Mouse (Mus musculus) midbrain, embryonic 16.5 days (tissue): ENCODE results near the gene Tex9. TPM values are rescaled to one million over a fixed set of nuclear protein-coding genes. Genes with fewer than 3 reads are reported as not detected.

Experiments used
- ATAC-seq: fragments of 200-750 bp; cut with Nextera tagmentation; 2 replicates; pipeline ENCODE4 v1.8.0; 2017; ENCODE audit warnings: moderate TSS enrichment
- H3K27ac ChIP-seq: fragments of 300-500 bp; sonication (generic); 2 replicates; pipeline ENCODE4 v1.5.1; 2014; ENCODE audit warnings: mild to moderate bottlenecking, low read length, mixed read lengths
- H3K27me3 ChIP-seq: fragments of 300-500 bp; sonication (generic); 2 replicates; pipeline ENCODE4 v1.6.1; 2014; ENCODE audit warnings: low read depth, low read length, mixed read lengths; ENCODE audit not compliant: control insufficient read depth, insufficient read depth
- H3K36me3 ChIP-seq: fragments of 300-500 bp; sonication (generic); 2 replicates; pipeline ENCODE4 v1.6.1; 2014; ENCODE audit warnings: mild to moderate bottlenecking, low read length, moderate library complexity, mixed read lengths; ENCODE audit not compliant: control insufficient read depth, insufficient read depth
- H3K4me1 ChIP-seq: fragments of 300-500 bp; sonication (generic); 2 replicates; pipeline ENCODE4 v1.6.1; 2014; ENCODE audit warnings: mild to moderate bottlenecking, low read length, mixed read lengths; ENCODE audit not compliant: control insufficient read depth, insufficient read depth
- H3K4me2 ChIP-seq: fragments of 300-500 bp; sonication (generic); 2 replicates; pipeline ENCODE4 v1.6.1; 2014; ENCODE audit warnings: mild to moderate bottlenecking, low read length, mixed read lengths
- H3K4me3 ChIP-seq: fragments of 300-500 bp; sonication (generic); 2 replicates; pipeline ENCODE4 v1.5.1; 2014; ENCODE audit warnings: low read depth, mild to moderate bottlenecking, low read length, moderate library complexity, mixed read lengths
- H3K9ac ChIP-seq: fragments of 300-500 bp; sonication (generic); 2 replicates; pipeline ENCODE4 v1.6.1; 2014; ENCODE audit warnings: low read depth, low read length, mixed read lengths
- H3K9me3 ChIP-seq: fragments of 300-500 bp; sonication (generic); replicated peaks from 2 replicates; pipeline ENCODE4 v1.6.1; 2014; ENCODE audit warnings: mild to moderate bottlenecking, low read length, mixed read lengths; ENCODE audit not compliant: control insufficient read depth, poor library complexity, severe bottlenecking
- WGBS: fragments of 180-500 bp; shearing (Covaris S2); extraction: QIAGEN DNeasy Blood & Tissue Kit; methylation state at CpG from one replicate; pipeline ENCODE4 v1.1.7; 2014; 5-methylcytosine and 5-hydroxymethylcytosine counted together
- polyA plus RNA-seq: library from polyadenylated mRNA; unstranded; fragments of >200 nt; fragmentation: Nextera tagmentation; extraction: Ambion mirVana; gene quantifications from 2 replicates; pipeline ENCODE4 v1.2.1, GENCODE M21; 2015

Gene Tex9
- polyA plus RNA-seq, 1 experiment from 2014 or later, result 32.7 TPM

DNA sequence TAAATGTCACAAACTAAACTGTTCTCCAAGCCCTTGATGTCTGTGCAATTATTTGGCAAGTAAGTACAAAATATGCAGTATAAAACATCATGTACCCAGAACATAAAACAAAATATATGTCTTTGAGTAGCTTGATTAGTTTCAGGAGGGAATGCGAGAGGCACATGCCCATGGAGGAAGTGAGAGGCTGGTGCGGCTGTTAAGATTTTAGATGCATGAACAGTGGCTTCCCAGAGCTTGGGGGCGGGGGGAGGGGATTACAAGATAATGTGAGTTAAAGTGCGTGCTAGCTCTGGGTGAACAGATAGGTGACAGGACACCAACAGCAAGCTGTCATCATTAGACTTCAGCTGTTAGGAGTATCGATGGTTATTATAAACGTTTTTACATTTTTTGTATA is 40.9 kb downstream of the Tex9 start:
- no peaks in the 10 kb centered on the region for H3K36me3 ChIP-seq
- no peaks in the 10 kb centered on the region for H3K4me1 ChIP-seq
- H3K4me2 ChIP-seq, result no peak overlapping the region
- H3K9me3 ChIP-seq, result no peaks in the 10 kb centered on the region
- no peak overlapping the region for H3K4me3 ChIP-seq
- 88% methylated on average over 6 of the region's 6 CpGs for WGBS
- no peak for ATAC-seq
- H3K27me3 ChIP-seq, result no peaks in the 10 kb centered on the region
- H3K9ac ChIP-seq, result no peak overlapping the region
- no peak overlapping the region for H3K27ac ChIP-seq

DNA sequence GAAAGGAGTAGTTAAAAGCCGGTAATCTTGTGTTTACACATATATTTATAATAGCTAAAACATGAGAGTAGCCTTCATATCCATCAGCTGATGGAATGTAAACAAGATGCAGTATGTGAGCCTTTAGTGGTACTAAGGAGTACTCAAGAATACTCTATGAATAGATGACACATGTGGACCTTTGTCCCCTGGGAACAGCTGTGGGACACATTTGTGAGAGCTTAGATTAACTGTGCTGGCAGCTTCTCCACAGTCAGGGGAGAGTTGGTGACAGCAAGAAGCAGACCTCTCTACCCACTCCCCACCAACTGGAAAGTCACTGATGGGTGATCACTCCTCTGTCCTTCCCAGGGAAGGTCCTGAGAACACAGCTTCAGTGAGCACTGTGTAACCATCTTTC is 41.6 kb downstream of the Tex9 start:
- Histone ChIP-seq H3K4me2 (no peak overlapping the region), H3K9me3 (no peaks in the 10 kb centered on the region), H3K4me1 (no peaks in the 10 kb centered on the region), H3K27me3 (no peaks in the 10 kb centered on the region), H3K36me3 (no peaks in the 10 kb centered on the region), H3K9ac (no peak overlapping the region), H3K27ac (no peak overlapping the region), H3K4me3 (no peak overlapping the region)
- 88% methylated on average over 1 of the region's 1 CpGs for WGBS
- ATAC-seq, result no peak

DNA sequence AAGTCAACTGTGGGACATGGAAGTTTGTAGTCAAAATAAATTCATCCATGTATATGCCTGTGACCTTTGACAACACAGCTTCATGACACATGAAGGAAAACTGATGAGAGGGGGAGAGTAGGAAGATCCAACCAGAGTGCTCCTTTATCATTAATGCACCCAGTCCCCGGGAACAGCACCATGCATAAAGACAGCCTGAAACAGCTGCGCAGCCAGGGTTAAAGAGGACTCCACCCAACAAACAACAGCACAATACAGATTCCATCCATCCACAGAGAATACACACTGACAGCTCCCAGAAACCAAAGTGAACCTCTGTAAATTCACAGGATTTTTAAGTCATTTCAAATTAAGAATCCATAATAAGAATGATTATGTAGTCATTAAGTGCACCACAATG is 42.2 kb downstream of the Tex9 start:
- Histone ChIP-seq H3K4me3 (no peak overlapping the region), H3K9me3 (no peaks in the 10 kb centered on the region), H3K4me2 (no peak overlapping the region), H3K27me3 (no peaks in the 10 kb centered on the region), H3K9ac (no peak overlapping the region), H3K4me1 (no peaks in the 10 kb centered on the region), H3K36me3 (no peaks in the 10 kb centered on the region), H3K27ac (no peak overlapping the region)
- WGBS, result 91% methylated on average over 2 of the region's 2 CpGs
- no peak for ATAC-seq

DNA sequence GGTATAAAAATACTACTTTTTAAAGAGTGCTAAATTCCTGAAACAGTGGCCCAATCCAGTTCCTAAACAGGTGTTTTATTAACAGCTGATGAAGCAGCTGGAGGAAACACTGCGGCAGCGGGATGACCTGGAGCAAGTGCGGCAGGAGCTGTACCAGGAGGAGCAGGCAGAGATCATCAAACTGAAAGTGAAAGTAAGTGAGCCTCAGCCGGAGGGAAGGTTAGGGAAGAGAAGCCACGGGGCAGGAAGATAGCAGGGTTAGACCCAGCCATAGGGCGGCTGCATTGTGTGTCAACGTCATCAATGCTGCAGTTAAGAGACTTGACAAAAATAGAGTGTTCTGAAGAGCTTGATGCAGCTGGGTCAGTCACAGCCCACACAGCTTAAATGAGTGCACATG is 42.6 kb downstream of the Tex9 start:
- Histone ChIP-seq H3K9ac (no peak overlapping the region), H3K4me3 (no peak overlapping the region)
- ATAC-seq, result no peak

DNA sequence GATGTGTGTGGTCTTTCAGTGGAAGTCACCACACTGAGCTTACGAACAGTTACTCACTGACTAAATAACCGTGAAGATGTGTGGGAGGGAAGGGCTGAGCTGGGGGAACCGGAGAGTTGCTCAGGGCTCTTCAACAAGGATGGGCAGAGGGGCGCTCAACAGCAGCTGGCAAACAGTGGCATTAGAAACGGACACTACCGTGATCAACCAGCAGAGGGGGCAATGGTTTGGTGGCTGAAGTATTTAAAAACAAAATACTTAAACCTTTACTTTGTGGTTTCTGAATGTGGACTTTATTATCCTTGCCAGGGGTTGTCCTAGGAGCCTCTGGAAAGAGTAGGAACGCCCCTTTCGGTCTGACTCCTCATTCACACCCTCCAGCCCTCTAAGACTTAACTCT is 44.0 kb downstream of the Tex9 start:
- Histone ChIP-seq H3K36me3 (no peaks in the 10 kb centered on the region), H3K27me3 (no peaks in the 10 kb centered on the region), H3K4me2 (no peak overlapping the region), H3K9me3 (no peaks in the 10 kb centered on the region), H3K9ac (no peak overlapping the region), H3K4me3 (no peak overlapping the region), H3K4me1 (no peaks in the 10 kb centered on the region), H3K27ac (no peak overlapping the region)
- ATAC-seq, result no peak
- WGBS, result 57% methylated on average over 8 of the region's 8 CpGs

More for the DNA sequence above, 42.6 kb downstream of the Tex9 start:
- H3K9me3 ChIP-seq, result no peaks in the 10 kb centered on the region
- H3K27me3 ChIP-seq, result no peaks in the 10 kb centered on the region
- H3K36me3 ChIP-seq, result no peaks in the 10 kb centered on the region
- WGBS, result 86% methylated on average over 7 of the region's 7 CpGs
- no peak overlapping the region for H3K4me2 ChIP-seq
- no peaks in the 10 kb centered on the region for H3K4me1 ChIP-seq
- no peak overlapping the region for H3K27ac ChIP-seq

DNA sequence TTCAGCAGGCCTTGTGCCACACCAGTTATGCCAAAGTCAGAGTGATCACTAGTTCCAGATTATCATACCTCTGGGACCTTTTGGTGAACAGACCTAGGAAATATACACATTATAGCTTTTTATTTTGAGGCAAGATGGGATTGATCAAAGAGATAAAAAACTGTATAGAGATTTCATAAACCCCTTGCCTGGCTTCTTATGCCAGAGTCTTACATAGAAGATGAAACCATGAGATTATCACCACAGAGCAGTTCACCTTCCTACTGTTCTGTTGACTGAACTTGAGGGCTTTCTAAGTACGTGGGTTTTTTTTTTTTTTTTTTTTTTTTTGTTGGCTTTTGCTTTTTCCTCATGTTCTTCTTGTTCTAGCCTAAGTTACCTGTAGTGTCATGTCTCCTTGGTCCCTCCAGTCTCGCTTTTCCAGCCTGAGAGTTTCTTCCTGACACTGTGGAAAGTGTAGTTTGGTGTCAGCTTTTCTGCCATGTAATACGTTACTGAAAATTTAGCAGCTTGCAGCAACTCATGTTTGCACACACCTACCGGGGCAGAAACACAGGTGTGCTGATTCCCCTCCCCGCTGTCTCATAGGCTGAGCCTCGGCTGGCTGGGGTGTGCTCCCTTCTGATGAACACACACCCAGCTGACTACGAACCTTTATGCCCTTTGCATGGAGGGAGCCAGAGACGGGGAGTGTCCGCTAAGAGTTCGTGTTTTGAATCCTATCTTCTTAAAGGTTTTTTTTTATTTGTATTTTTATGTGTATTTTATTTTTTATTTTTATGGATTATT is 49.9 kb downstream of the Tex9 start:
- Histone ChIP-seq H3K27ac (no peak overlapping the region), H3K4me2 (no peak overlapping the region), H3K4me1 (peaks cover 9% of the 10 kb centered on the region), H3K36me3 (no peaks in the 10 kb centered on the region), H3K9me3 (no peaks in the 10 kb centered on the region), H3K4me3 (no peak overlapping the region), H3K9ac (no peak overlapping the region), H3K27me3 (no peaks in the 10 kb centered on the region)
- no peak for ATAC-seq
- 94% methylated on average over 10 of the region's 10 CpGs for WGBS

DNA sequence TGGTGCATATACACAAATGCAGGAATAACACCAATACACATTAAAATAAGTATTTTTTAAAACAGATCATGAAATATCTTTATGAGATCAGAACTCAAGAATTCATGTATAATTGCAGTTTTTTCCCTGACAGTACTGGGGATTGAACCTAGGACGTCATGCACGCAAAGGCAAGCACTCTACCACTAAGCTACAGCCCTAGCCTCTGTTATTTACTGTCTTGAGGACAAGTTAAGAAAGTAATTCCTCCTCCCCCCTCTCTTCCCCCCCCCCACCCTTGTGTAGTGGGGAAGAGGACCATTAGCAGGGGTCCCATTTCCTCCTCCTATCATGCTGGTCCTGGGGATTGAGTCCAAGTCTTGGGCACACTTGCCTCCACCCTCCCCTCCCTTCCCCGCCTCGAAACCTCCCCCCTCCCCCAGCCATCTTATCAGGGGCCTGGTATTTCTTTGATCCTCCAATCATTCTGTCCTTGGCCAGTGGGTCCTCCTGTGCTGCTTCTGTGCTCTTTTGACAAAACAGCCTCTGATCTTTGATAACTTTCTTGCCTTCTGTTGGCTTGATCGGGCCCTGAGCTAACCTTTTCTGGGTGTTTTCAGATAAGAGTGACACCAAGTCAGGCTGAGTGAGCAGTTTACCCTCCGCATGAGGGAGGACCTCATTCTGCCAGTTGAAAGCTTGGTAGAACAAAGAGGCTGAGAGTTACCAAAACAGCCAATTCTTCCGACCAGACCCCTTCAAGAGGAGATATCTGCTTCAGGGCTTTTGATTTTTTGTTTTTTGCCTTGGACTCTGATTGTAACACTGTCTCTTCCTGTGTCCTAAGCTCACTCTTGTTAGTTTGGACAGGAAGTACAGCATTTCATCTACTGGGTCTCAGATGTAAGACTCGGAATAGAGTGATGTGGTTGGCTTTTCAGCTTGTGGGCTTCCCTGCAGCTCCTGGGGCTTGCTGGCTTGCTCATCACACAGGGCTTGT is 50.8 kb downstream of the Tex9 start:
- no peak overlapping the region for H3K4me2 ChIP-seq
- 84% methylated on average over 8 of the region's 8 CpGs for WGBS
- no peaks in the 10 kb centered on the region for H3K36me3 ChIP-seq
- H3K27me3 ChIP-seq, result no peaks in the 10 kb centered on the region
- no peak overlapping the region for H3K9ac ChIP-seq
- H3K27ac ChIP-seq, result no peak overlapping the region
- H3K4me1 ChIP-seq, result peaks cover 9% of the 10 kb centered on the region
- ATAC-seq, result no peak
- H3K4me3 ChIP-seq, result no peak overlapping the region
- no peaks in the 10 kb centered on the region for H3K9me3 ChIP-seq

DNA sequence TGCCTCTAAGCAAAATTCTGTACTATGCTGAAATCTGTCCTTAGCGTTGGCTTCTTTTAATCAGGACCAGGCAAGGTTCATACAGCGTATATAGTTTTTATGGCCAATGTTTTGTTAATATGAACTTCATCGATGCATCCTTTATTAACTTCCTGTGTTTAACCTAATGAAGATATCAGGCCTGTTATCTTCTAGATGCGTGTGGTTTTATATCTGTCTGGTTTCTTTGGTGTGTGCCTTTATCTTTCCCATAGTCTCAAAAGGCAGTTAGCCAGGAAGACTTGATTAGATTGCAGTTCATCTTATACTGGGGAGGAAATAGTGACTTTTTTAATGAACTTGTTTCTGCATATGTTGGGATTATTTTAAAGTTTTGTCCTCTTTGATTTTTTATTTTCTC is 51.7 kb downstream of the Tex9 start:
- no peak overlapping the region for H3K27ac ChIP-seq
- H3K4me1 ChIP-seq, result peaks cover 9% of the 10 kb centered on the region
- no peak overlapping the region for H3K4me2 ChIP-seq
- H3K27me3 ChIP-seq, result no peaks in the 10 kb centered on the region
- 96% methylated on average over 4 of the region's 4 CpGs for WGBS
- no peaks in the 10 kb centered on the region for H3K36me3 ChIP-seq
- H3K9ac ChIP-seq, result no peak overlapping the region
- ATAC-seq, result no peak
- H3K4me3 ChIP-seq, result no peak overlapping the region
- no peaks in the 10 kb centered on the region for H3K9me3 ChIP-seq

DNA sequence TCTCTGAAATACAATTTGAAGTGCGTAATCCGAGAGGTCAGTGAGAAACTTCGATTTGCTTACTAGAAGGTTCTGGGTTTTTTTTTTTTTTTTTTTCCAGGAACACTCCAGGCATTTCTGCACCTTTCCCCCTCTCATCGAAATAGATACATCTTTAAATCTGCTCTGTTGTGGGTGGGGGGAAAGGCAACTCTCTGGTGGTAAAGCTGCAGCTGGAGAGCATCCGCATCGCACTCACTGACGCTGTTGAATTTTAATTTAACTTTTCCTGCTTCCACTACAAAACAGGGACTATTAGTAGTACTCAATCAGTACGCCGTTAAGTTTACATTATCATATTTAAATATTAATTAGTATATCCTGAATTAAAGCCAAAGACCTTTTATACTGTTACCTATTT is 53.3 kb downstream of the Tex9 start:
- whole genome bisulfite sequencing, result under 1% methylated on average over 9 of the region's 9 CpGs
- Histone ChIP-seq H3K4me1 (peaks cover 9% of the 10 kb centered on the region), H3K4me2 (peak overlapping the region; percentile 99), H3K27me3 (no peaks in the 10 kb centered on the region), H3K9me3 (no peaks in the 10 kb centered on the region), H3K27ac (no peak overlapping the region), H3K4me3 (peak overlapping the region; percentile 65), H3K9ac (peak overlapping the region; percentile 58), H3K36me3 (no peaks in the 10 kb centered on the region)
- no peak for ATAC-seq
